Mouse (Mus musculus): ENCODE data around the gene Pllp. TPM values are rescaled to one million over a fixed set of nuclear protein-coding genes. Genes with fewer than 3 reads are reported as not detected.
A peak's percentile ranks its signal among the peaks of the same experiment; 100 is the strongest.

Gene Pllp
- total and polyA plus RNA-seq, 2 experiments = 8.1 to 41.8 TPM

GRCm38 (mm10) chr8:94702156-94702555 lies 6.1 kb upstream of the Pllp start:
- H3K4me3 ChIP-seq (ENCODE audit: insufficient read depth, low read depth, low read length) = no peak overlapping the region
- H3K4me1 ChIP-seq (ENCODE audit: control insufficient read depth, insufficient read depth, low read length) = no peaks in the 10 kb centered on the region; the same call in none of the 2 replicates
- 63% methylated on average over 3 of the region's 3 CpGs for WGBS
- no peak for DNase-seq (ENCODE audit: extremely low read depth, low read depth, low spot score)
- H3K36me3 ChIP-seq (ENCODE audit: control insufficient read depth, insufficient read depth, low read length) = no peaks in the 10 kb centered on the region
- no peaks in the 10 kb centered on the region for H3K79me2 ChIP-seq (ENCODE audit: control insufficient read depth, insufficient read depth, low read length)
- TF ChIP-seq POLR2A (IDR thresholded peaks at IDR 0.05; ENCODE audit: extremely low read depth, insufficient read depth, low read length) (no peak), CTCF (IDR thresholded peaks at IDR 0.05; ENCODE audit: low read depth, low read length) (no peak)
- no peaks in the 10 kb centered on the region for H3K27me3 ChIP-seq (ENCODE audit: control insufficient read depth, insufficient read depth, low read length)
- H3K27ac ChIP-seq (replicated peaks; ENCODE audit: insufficient read depth, low read depth, low read length) = no peak overlapping the region
- H3K9ac ChIP-seq (ENCODE audit: low read depth, low read length) = no peak overlapping the region

- no peak overlapping the region for H3K9ac ChIP-seq (ENCODE audit: low read depth, low read length)
- peaks cover under 1% of the 10 kb centered on the region; the same call in 1 of the 2 replicates for H3K79me2 ChIP-seq (ENCODE audit: control insufficient read depth, insufficient read depth, low read length)
- TF ChIP-seq POLR2A (IDR thresholded peaks at IDR 0.05; ENCODE audit: extremely low read depth, insufficient read depth, low read length) = no peak
- H3K4me1 ChIP-seq (ENCODE audit: control insufficient read depth, insufficient read depth, low read length) = no peaks in the 10 kb centered on the region; the same call in 1 of the 2 replicates
- no peak overlapping the region for H3K27ac ChIP-seq (replicated peaks; ENCODE audit: insufficient read depth, low read depth, low read length)
- no peaks in the 10 kb centered on the region for H3K27me3 ChIP-seq (ENCODE audit: control insufficient read depth, insufficient read depth, low read length)
- no peak for DNase-seq (ENCODE audit: extremely low read depth, low read depth, low spot score)
- H3K4me3 ChIP-seq (ENCODE audit: insufficient read depth, low read depth, low read length) = no peak overlapping the region
- H3K36me3 ChIP-seq (ENCODE audit: control insufficient read depth, insufficient read depth, low read length) = no peaks in the 10 kb centered on the region
- 91% methylated on average over 4 of the region's 4 CpGs for WGBS
Observed at GRCm38 (mm10) chr8:94700421-94700935, 4.4 kb upstream of the Pllp start.

GRCm38 (mm10) chr8:94699366-94699765 lies 3.3 kb upstream of the Pllp start:
- no peak overlapping the region for H3K9ac ChIP-seq (ENCODE audit: low read depth, low read length)
- no peak overlapping the region for H3K4me3 ChIP-seq (ENCODE audit: insufficient read depth, low read depth, low read length)
- peaks cover 6% of the 10 kb centered on the region; the same call in 1 of the 2 replicates for H3K79me2 ChIP-seq (ENCODE audit: control insufficient read depth, insufficient read depth, low read length)
- H3K27me3 ChIP-seq (ENCODE audit: control insufficient read depth, insufficient read depth, low read length) = no peaks in the 10 kb centered on the region
- H3K4me1 ChIP-seq (ENCODE audit: control insufficient read depth, insufficient read depth, low read length) = peaks cover 6% of the 10 kb centered on the region
- H3K36me3 ChIP-seq (ENCODE audit: control insufficient read depth, insufficient read depth, low read length) = no peaks in the 10 kb centered on the region
- H3K27ac ChIP-seq (replicated peaks; ENCODE audit: insufficient read depth, low read depth, low read length) = no peak overlapping the region
- no peak for DNase-seq (ENCODE audit: extremely low read depth, low read depth, low spot score)
- 90% methylated on average over 16 of the region's 16 CpGs for WGBS
- TF ChIP-seq POLR2A (IDR thresholded peaks at IDR 0.05; ENCODE audit: extremely low read depth, insufficient read depth, low read length) (no peak), CTCF (IDR thresholded peaks at IDR 0.05; ENCODE audit: low read depth, low read length) (no peak)

- Histone ChIP-seq H3K36me3 (ENCODE audit: control insufficient read depth, insufficient read depth, low read length) (no peaks in the 10 kb centered on the region), H3K27ac (replicated peaks; ENCODE audit: insufficient read depth, low read depth, low read length) (no peak overlapping the region), H3K4me3 (ENCODE audit: insufficient read depth, low read depth, low read length) (no peak overlapping the region), H3K79me2 (ENCODE audit: control insufficient read depth, insufficient read depth, low read length) (peaks cover 15% of the 10 kb centered on the region; the same call in 1 of the 2 replicates), H3K27me3 (ENCODE audit: control insufficient read depth, insufficient read depth, low read length) (no peaks in the 10 kb centered on the region), H3K4me1 (ENCODE audit: control insufficient read depth, insufficient read depth, low read length) (peaks cover 9% of the 10 kb centered on the region; the same call in 1 of the 2 replicates), H3K9ac (ENCODE audit: low read depth, low read length) (no peak overlapping the region)
- no peak for TF ChIP-seq CTCF (IDR thresholded peaks at IDR 0.05; ENCODE audit: low read depth, low read length)
- no peak for TF ChIP-seq POLR2A (IDR thresholded peaks at IDR 0.05; ENCODE audit: extremely low read depth, insufficient read depth, low read length)
- DNase-seq (ENCODE audit: extremely low read depth, low read depth, low spot score) = no peak
- WGBS = 88% methylated on average over 6 of the region's 6 CpGs
Observed at GRCm38 (mm10) chr8:94697956-94698355, 1.9 kb upstream of the Pllp start.

- Histone ChIP-seq H3K27ac (replicated peaks; ENCODE audit: insufficient read depth, low read depth, low read length) (no peak overlapping the region), H3K36me3 (ENCODE audit: control insufficient read depth, insufficient read depth, low read length) (no peaks in the 10 kb centered on the region), H3K9ac (ENCODE audit: low read depth, low read length) (no peak overlapping the region), H3K79me2 (ENCODE audit: control insufficient read depth, insufficient read depth, low read length) (peaks cover 25% of the 10 kb centered on the region; the same call in 1 of the 2 replicates), H3K4me1 (ENCODE audit: control insufficient read depth, insufficient read depth, low read length) (peaks cover 9% of the 10 kb centered on the region), H3K27me3 (ENCODE audit: control insufficient read depth, insufficient read depth, low read length) (no peaks in the 10 kb centered on the region), H3K4me3 (ENCODE audit: insufficient read depth, low read depth, low read length) (no peak overlapping the region)
- 62% methylated on average over 3 of the region's 3 CpGs for WGBS
- TF ChIP-seq CTCF (IDR thresholded peaks at IDR 0.05; ENCODE audit: low read depth, low read length) (no peak), POLR2A (IDR thresholded peaks at IDR 0.05; ENCODE audit: extremely low read depth, insufficient read depth, low read length) (no peak)
- no peak for DNase-seq (ENCODE audit: extremely low read depth, low read depth, low spot score)
Observed at GRCm38 (mm10) chr8:94696566-94696965, 488 bp upstream of the Pllp start.

- H3K4me3 ChIP-seq (ENCODE audit: insufficient read depth, low read depth, low read length) = peak overlapping the region; percentile 75
- peak; percentile 77 for DNase-seq (ENCODE audit: extremely low read depth, low read depth, low spot score)
- WGBS = 2% methylated on average over 31 of the region's 31 CpGs
- H3K27ac ChIP-seq (replicated peaks; ENCODE audit: insufficient read depth, low read depth, low read length) = peak overlapping the region; percentile 82
- peaks cover 9% of the 10 kb centered on the region for H3K4me1 ChIP-seq (ENCODE audit: control insufficient read depth, insufficient read depth, low read length)
- no peaks in the 10 kb centered on the region for H3K36me3 ChIP-seq (ENCODE audit: control insufficient read depth, insufficient read depth, low read length)
- TF ChIP-seq POLR2A (IDR thresholded peaks at IDR 0.05; ENCODE audit: extremely low read depth, insufficient read depth, low read length) (no peak), CTCF (IDR thresholded peaks at IDR 0.05; ENCODE audit: low read depth, low read length) (no peak)
- H3K9ac ChIP-seq (ENCODE audit: low read depth, low read length) = peak overlapping the region; percentile 87
- H3K79me2 ChIP-seq (ENCODE audit: control insufficient read depth, insufficient read depth, low read length) = peaks cover 25% of the 10 kb centered on the region; the same call in 1 of the 2 replicates
- no peaks in the 10 kb centered on the region for H3K27me3 ChIP-seq (ENCODE audit: control insufficient read depth, insufficient read depth, low read length)
Observed at GRCm38 (mm10) chr8:94695341-94695993, 611 bp downstream of the Pllp start.
